Mouse (Mus musculus): ENCODE measurements around the gene Taf4. TPM values are rescaled to one million over a fixed set of nuclear protein-coding genes. Genes with fewer than 3 reads are reported as not detected.

Gene Taf4
- total RNA-seq, 2 experiments from 2014 or later: 11.0 to 39.6 TPM

- ATAC-seq (replicated peaks; ENCODE audit: low FRiP score, poor library complexity, severe bottlenecking): no peak
Observed at GRCm38 (mm10) chr2:179947607-179948006, 28.8 kb downstream of the Taf4 start.

DNA sequence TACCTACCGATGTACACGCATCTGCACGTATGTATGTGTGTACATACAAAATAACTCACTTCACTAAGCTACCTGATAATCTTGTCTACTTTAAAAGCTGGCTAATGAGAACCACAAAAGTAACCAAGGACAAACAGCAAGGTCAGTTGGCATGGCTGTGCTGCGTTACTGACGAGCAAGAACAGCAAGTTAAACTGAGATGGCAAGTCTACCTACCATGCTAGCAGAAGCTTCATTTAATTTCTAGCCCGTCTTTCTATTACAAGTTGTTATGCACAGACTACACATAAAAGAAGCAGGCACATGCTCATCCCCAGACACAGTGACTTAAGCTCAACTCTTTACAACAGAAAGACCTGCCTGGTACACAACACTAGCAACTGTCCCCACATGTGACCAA, 29.9 kb downstream of the Taf4 start:
- ATAC-seq (replicated peaks; ENCODE audit: low FRiP score, poor library complexity, severe bottlenecking): no peak

- no peak for ATAC-seq (replicated peaks; ENCODE audit: low FRiP score, poor library complexity, severe bottlenecking)
Observed at GRCm38 (mm10) chr2:179945051-179945450, 31.4 kb downstream of the Taf4 start.

GRCm38 (mm10) chr2:179941696-179942095, 34.8 kb downstream of the Taf4 start:
- ATAC-seq (replicated peaks; ENCODE audit: low FRiP score, poor library complexity, severe bottlenecking): no peak

GRCm38 (mm10) chr2:179937091-179937490, 39.4 kb downstream of the Taf4 start:
- no peak for ATAC-seq (replicated peaks; ENCODE audit: low FRiP score, poor library complexity, severe bottlenecking)

DNA sequence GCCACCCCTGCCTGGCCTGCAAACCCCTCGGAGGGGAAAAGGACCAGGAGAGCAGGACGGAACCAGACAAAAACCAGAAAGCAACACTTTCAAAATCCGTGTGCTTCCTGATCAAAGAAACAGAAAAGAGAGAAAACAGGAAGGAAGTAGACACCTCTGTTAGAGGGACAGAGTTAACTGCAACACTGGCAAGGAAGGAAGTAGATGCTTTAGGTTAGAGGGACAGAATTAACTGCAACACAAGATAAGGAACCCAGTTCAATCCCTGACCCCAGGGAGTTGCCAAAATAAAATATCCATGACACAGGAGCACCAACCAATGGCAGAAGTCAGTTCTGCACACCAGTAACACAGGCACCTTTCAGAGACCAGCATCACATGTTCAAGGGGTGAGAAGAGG, 42.3 kb downstream of the Taf4 start:
- no peak for ATAC-seq (replicated peaks; ENCODE audit: low FRiP score, poor library complexity, severe bottlenecking)

DNA sequence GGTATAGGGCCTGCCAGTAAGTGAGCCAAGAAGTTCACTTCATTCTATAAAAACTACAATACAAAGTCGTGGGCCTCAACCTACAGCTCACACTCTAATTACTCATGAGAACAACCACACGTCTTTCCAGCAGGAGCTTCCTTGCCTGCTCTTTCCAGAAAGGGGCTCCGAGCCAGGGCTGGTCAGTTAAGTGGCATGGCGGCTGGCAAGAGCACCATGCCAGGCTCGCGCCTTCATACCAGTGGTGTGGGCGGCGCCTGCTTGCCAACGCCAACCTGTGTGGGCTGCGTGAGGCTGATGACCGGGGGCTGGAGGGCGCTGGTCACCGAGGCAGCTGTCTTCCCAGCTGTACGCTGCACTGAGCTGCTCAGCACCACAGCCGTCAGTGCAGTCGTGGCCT, 44.7 kb downstream of the Taf4 start:
- no peak for ATAC-seq (replicated peaks; ENCODE audit: low FRiP score, poor library complexity, severe bottlenecking)

DNA sequence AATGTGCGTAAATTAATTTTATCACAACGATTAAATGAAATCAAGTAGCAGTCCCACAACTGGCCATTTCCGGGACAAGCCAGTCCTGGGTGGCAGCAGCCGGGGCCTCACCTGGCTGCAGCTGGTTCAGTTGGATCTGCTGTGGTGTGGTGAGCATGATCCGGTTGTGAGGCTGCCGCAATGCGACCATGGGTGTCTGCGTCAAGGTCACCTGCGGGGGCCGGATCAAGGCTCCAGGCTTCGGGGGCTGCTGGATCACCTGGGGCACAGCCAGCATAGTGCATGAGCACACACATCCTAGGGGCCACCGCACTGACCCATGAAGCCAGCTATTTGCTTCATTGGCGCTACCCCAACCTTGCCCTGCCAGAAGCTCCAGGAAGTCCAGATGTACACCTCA, 47.3 kb downstream of the Taf4 start:
- ATAC-seq (replicated peaks; ENCODE audit: low FRiP score, poor library complexity, severe bottlenecking): no peak

GRCm38 (mm10) chr2:179924038-179924437, 52.4 kb downstream of the Taf4 start:
- no peak for ATAC-seq (replicated peaks; ENCODE audit: low FRiP score, poor library complexity, severe bottlenecking)

GRCm38 (mm10) chr2:179921021-179921653, 55.3 kb downstream of the Taf4 start:
- no peak for ATAC-seq (replicated peaks; ENCODE audit: low FRiP score, poor library complexity, severe bottlenecking)

DNA sequence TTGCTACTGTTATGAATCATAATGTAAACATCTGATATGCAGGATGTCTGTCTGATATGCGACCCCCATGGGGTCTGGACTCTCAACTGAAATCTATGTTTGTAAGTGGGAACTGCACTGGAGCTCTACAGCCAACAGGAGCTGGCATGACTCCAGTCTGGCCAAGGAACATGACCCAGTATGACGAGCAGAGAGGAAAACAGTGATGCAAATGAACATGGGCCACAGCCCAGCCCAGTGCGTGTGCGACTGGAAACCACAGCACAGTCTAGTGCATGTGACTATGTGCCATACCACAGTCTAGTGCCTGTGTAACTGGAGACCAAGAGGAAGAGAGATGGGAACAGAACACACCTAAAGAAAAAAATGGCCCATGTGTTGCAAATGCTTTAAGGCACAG, 56.4 kb downstream of the Taf4 start:
- no peak for ATAC-seq (replicated peaks; ENCODE audit: low FRiP score, poor library complexity, severe bottlenecking)

- 0 out of 2 replicates have a peak, but pooled peaks have one; percentile 29 for ATAC-seq (replicated peaks; ENCODE audit: low FRiP score, poor library complexity, severe bottlenecking)
Observed at GRCm38 (mm10) chr2:179916877-179917673, 59.4 kb downstream of the Taf4 start.

DNA sequence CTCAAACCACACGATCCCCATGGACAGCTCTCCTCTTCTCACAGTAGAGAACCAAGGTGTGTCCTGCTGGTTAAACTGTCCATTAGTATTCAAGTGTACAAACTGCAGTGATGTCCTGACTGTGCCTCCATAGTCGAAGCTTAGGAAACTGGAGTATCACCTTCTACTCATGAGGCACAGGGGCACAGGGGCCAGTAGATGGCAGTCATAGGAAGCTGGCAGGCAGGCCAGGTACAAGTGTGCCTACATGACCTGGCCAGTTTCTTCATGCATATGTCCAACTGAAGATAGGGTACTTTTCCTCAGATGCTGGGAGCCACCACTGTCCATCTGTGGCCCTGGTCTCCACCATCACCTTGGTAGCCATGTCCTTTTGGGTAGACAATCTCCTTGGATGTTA, 62.2 kb downstream of the Taf4 start:
- ATAC-seq (replicated peaks; ENCODE audit: low FRiP score, poor library complexity, severe bottlenecking): no peak

GRCm38 (mm10) chr2:179913349-179913748, 63.1 kb downstream of the Taf4 start:
- no peak for ATAC-seq (replicated peaks; ENCODE audit: low FRiP score, poor library complexity, severe bottlenecking)

DNA sequence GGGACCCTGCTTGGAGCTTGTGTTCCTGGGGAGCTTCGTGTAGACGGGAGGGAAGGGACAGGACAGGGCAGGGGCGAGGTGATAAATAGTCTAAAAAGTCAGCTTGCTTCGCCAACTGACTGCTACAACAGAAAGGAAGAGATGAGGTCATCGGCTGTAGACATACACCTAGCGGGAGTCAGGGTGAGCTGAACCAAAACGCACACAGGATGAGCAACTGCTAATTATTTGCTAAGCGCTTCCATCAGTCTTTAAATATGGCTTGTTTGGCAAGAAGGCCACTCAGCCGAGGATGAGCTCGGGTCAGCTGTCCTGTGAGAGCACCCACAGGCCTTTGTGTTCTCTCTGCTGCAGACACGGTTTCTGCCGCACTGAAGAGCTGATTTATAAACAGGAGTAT, 63.5 kb downstream of the Taf4 start:
- no peak for ATAC-seq (replicated peaks; ENCODE audit: low FRiP score, poor library complexity, severe bottlenecking)

- no peak for ATAC-seq (replicated peaks; ENCODE audit: low FRiP score, poor library complexity, severe bottlenecking)
Observed at GRCm38 (mm10) chr2:179896949-179897348, 79.5 kb downstream of the Taf4 start.

GRCm38 (mm10) chr2:179891048-179891447, 85.4 kb downstream of the Taf4 start:
- no peak for ATAC-seq (replicated peaks; ENCODE audit: low FRiP score, poor library complexity, severe bottlenecking)

DNA sequence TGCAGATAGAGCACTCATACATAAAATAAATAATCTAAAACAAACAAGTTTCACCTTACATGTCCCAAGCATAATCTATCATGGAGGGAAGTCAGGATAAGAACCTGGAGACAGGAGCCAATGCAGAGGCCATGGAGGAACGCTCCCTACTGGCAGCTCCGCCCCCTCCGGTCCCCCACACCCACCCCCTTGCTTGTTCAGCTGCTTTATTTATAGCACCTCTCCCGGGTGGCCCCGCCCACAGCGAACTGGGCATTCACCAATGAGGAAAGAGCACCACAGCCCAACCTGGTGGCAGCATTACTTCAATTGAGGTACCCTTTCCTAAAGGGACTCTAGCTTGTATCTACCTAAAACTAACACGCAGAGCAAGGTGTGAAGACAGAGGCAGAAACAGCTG, 91.9 kb downstream of the Taf4 start:
- no peak for ATAC-seq (replicated peaks; ENCODE audit: low FRiP score, poor library complexity, severe bottlenecking)

- no peak for ATAC-seq (replicated peaks; ENCODE audit: low FRiP score, poor library complexity, severe bottlenecking)
Observed at GRCm38 (mm10) chr2:179877551-179878215, 98.8 kb downstream of the Taf4 start.

DNA sequence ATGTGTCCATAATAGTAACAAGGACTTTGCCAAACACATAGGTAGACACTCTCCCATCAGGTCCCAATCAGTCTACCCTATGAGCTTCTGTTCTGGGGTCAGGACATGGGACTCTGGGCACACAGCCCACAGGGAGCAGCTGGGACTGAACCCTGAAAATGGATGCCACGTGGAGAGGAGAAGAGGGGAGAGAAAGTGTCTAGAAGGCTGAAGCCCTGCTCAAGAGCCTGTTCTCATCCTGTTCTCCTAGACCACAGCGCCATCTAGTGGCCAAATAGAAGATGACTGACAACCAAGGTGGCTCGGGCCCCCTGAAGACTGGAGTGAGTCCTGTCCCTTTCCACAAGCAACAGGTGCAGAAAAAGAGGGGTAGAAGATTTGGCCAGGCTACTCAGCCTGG, 101.3 kb downstream of the Taf4 start:
- ATAC-seq (replicated peaks; ENCODE audit: low FRiP score, poor library complexity, severe bottlenecking): peak; percentile 62; the same call in 1 of the 2 replicates

GRCm38 (mm10) chr2:179873315-179873714, 103.1 kb downstream of the Taf4 start:
- ATAC-seq (replicated peaks; ENCODE audit: low FRiP score, poor library complexity, severe bottlenecking): no peak
